Mouse (Mus musculus) hindbrain, embryonic 12.5 days (tissue): Measurements from ENCODE around the gene Thada. TPM values are rescaled to one million over a fixed set of nuclear protein-coding genes. Genes with fewer than 3 reads are reported as not detected.

ENCODE experiments used
- ATAC-seq: fragments of 200-750 bp; cut with Nextera tagmentation; 2 replicates; pipeline ENCODE4 v1.8.0; 2017; ENCODE audit warnings: moderate TSS enrichment; ENCODE audit not compliant: low FRiP score
- H3K27ac ChIP-seq: fragments of 300-500 bp; sonication (generic); 2 replicates; pipeline ENCODE4 v1.5.1; 2016; ENCODE audit warnings: mild to moderate bottlenecking
- H3K27me3 ChIP-seq: fragments of 300-500 bp; sonication (generic); 2 replicates; pipeline ENCODE4 v1.6.1; 2016; ENCODE audit warnings: mild to moderate bottlenecking
- H3K36me3 ChIP-seq: fragments of 300-500 bp; sonication (generic); 2 replicates; pipeline ENCODE4 v1.6.1; 2016; ENCODE audit warnings: mild to moderate bottlenecking
- H3K4me1 ChIP-seq: fragments of 300-500 bp; sonication (generic); 2 replicates; pipeline ENCODE4 v1.6.1; 2016
- H3K4me2 ChIP-seq: fragments of 300-500 bp; sonication (generic); replicated peaks from 2 replicates; pipeline ENCODE4 v1.6.1; 2016; ENCODE audit warnings: mild to moderate bottlenecking
- H3K4me3 ChIP-seq: fragments of 300-500 bp; sonication (generic); 2 replicates; pipeline ENCODE4 v1.5.1; 2016; ENCODE audit warnings: mild to moderate bottlenecking
- H3K9ac ChIP-seq: fragments of 300-500 bp; sonication (generic); 2 replicates; pipeline ENCODE4 v1.6.1; 2016; ENCODE audit warnings: mild to moderate bottlenecking, moderate library complexity
- H3K9me3 ChIP-seq: fragments of 300-500 bp; sonication (generic); replicated peaks from 2 replicates; pipeline ENCODE4 v1.6.1; 2016; ENCODE audit warnings: mild to moderate bottlenecking
- WGBS: fragments of 180-500 bp; shearing (Covaris S2); methylation state at CpG from one replicate; pipeline ENCODE4 v1.1.7; 2016; 5-methylcytosine and 5-hydroxymethylcytosine counted together
- polyA plus RNA-seq: library from polyadenylated mRNA; unstranded; fragments of >200 nt; fragmentation: Nextera tagmentation; extraction: Ambion mirVana; gene quantifications from 2 replicates; pipeline ENCODE4 v1.2.1, GENCODE M21; 2016

Gene Thada
- polyA plus RNA-seq, 1 experiment from 2014 or later, result 9.9 TPM

GRCm38 (mm10) chr17:84352790-84353154 lies 113.2 kb downstream of the Thada start:
- WGBS, result 95% methylated on average over 3 of the region's 3 CpGs
- Histone ChIP-seq H3K9me3 (no peaks in the 10 kb centered on the region), H3K36me3 (peaks cover 5% of the 10 kb centered on the region; the same call in 1 of the 2 replicates), H3K4me1 (peaks cover 12% of the 10 kb centered on the region), H3K27ac (0 out of 2 replicates have a peak overlapping the region, but pooled peaks have one; percentile 8), H3K4me3 (no peak overlapping the region), H3K27me3 (no peaks in the 10 kb centered on the region), H3K9ac (no peak overlapping the region), H3K4me2 (no peak overlapping the region)
- no peak for ATAC-seq

- Histone ChIP-seq H3K9me3 (no peaks in the 10 kb centered on the region), H3K36me3 (peaks cover 5% of the 10 kb centered on the region; the same call in 1 of the 2 replicates), H3K4me2 (no peak overlapping the region), H3K9ac (no peak overlapping the region), H3K4me3 (no peak overlapping the region), H3K27me3 (no peaks in the 10 kb centered on the region), H3K27ac (peak overlapping the region; percentile 8; the same call in 1 of the 2 replicates), H3K4me1 (peaks cover 12% of the 10 kb centered on the region)
- 73% methylated on average over 9 of the region's 9 CpGs for WGBS
- ATAC-seq, result no peak
Measured at GRCm38 (mm10) chr17:84351912-84352789, 113.9 kb downstream of the Thada start.

DNA sequence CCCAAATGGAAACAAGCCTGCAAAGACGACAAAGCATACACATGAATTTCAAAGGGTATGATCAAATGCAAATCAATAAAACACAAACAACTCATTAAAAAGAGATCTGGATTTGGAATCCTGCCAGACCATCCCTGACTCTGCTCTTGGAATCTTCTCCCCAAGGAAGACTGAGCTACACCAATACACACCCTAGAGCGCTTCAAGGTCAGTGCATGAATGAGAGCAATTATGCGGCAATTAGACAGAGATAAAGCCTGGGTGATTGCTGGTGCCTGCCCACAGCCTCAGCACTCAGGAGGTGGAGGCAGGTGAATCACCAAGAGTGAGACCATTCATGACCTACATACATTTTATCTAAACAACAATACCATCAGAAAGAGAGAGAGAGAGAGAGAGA lies 114.7 kb downstream of the Thada start:
- Histone ChIP-seq H3K27ac (no peak overlapping the region; the same call in 1 of the 2 replicates), H3K9me3 (no peaks in the 10 kb centered on the region), H3K4me1 (peaks cover 12% of the 10 kb centered on the region), H3K27me3 (no peaks in the 10 kb centered on the region), H3K36me3 (peaks cover 9% of the 10 kb centered on the region; the same call in 1 of the 2 replicates), H3K4me2 (no peak overlapping the region), H3K4me3 (no peak overlapping the region), H3K9ac (no peak overlapping the region)
- 48% methylated on average over 3 of the region's 3 CpGs for WGBS
- peak; percentile 85 for ATAC-seq

GRCm38 (mm10) chr17:84348865-84349264 lies 117.1 kb downstream of the Thada start:
- ATAC-seq, result no peak
- H3K4me2 ChIP-seq, result no peak overlapping the region
- H3K27me3 ChIP-seq, result no peaks in the 10 kb centered on the region
- H3K27ac ChIP-seq, result no peak overlapping the region
- WGBS, result 89% methylated on average over 3 of the region's 3 CpGs
- no peak overlapping the region for H3K9ac ChIP-seq
- H3K4me3 ChIP-seq, result no peak overlapping the region
- H3K9me3 ChIP-seq, result no peaks in the 10 kb centered on the region
- peaks cover 12% of the 10 kb centered on the region for H3K4me1 ChIP-seq
- H3K36me3 ChIP-seq, result 0 out of 2 replicates have a peak, but pooled peaks cover 7% of the 10 kb centered on the region

DNA sequence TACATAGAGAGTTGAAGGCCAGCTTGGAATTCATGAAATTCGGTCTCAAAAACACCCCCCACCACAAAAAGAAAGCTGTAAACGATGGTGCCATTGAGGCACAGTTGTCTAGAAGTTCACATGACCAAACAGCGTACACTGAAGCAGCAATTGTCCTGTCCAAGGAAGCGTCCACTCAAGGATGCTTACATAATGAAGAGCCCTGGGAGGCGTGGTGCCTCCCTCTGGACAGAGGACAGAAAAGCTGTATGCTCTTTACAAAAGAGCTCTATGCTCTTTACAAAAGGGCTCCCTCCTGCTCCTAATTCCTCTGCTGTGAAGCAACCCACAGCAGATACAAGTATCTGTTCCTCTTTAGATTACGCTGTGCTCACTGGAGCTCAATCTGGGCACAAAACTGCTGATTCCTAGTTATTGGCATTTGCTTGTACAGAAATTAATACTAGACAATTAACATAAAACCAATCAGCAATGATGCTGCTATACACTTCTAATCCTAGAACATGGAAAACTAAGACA lies 123.6 kb downstream of the Thada start:
- Histone ChIP-seq H3K27me3 (no peaks in the 10 kb centered on the region), H3K9me3 (no peaks in the 10 kb centered on the region), H3K4me1 (peaks cover 3% of the 10 kb centered on the region; the same call in 1 of the 2 replicates), H3K36me3 (0 out of 2 replicates have a peak, but pooled peaks cover 7% of the 10 kb centered on the region), H3K4me3 (no peak overlapping the region), H3K9ac (no peak overlapping the region), H3K4me2 (no peak overlapping the region), H3K27ac (no peak overlapping the region)
- WGBS, result 44% methylated on average over 6 of the region's 6 CpGs
- peak; percentile 32; the same call in 1 of the 2 replicates for ATAC-seq

DNA sequence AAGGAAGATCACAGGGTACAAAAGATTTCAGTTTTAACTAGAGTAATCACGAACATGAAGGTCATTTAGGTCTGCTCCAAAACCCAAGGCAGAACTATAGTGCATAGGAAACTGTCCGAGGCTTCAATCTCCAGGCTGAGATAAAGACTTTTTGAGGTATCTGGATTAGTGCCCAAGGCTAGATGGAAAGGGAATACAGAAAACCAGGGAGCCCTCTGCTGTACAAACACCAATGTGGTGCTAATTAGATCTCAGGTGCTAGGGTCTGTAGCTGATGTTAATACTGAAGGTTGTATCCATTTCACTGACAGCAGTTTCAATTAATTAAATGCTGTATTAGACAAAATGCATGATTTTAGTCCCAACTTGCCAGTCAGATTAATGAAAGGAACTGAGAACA lies 124.3 kb downstream of the Thada start:
- no peaks in the 10 kb centered on the region for H3K9me3 ChIP-seq
- no peak overlapping the region for H3K27ac ChIP-seq
- no peak overlapping the region for H3K9ac ChIP-seq
- no peak overlapping the region for H3K4me3 ChIP-seq
- H3K36me3 ChIP-seq, result 0 out of 2 replicates have a peak, but pooled peaks cover 7% of the 10 kb centered on the region
- H3K4me1 ChIP-seq, result peaks cover 3% of the 10 kb centered on the region; the same call in 1 of the 2 replicates
- no peak for ATAC-seq
- H3K4me2 ChIP-seq, result no peak overlapping the region
- no peaks in the 10 kb centered on the region for H3K27me3 ChIP-seq
- 88% methylated on average over 2 of the region's 2 CpGs for WGBS

DNA sequence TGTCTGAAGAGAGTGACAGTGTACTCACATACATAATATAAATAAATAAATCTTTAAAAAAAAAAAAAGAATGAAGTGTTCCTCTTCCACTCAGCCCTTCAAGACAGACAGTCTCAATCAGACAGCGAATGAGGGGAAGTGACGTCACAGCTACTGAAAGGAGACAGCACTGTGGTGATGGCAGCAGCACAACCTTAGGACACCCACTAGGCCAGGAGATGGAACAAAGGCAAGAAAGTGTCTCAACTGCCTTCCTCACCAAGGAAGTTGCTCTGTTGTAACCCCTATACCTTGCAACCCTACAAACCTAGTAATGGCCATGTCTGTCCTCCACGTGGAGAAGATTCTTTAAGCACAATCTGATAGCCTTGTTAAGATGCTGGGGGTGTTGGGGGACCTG lies 125.4 kb downstream of the Thada start:
- Histone ChIP-seq H3K36me3 (0 out of 2 replicates have a peak, but pooled peaks cover 5% of the 10 kb centered on the region), H3K27ac (no peak overlapping the region), H3K9ac (no peak overlapping the region), H3K9me3 (no peaks in the 10 kb centered on the region), H3K4me1 (peaks cover 3% of the 10 kb centered on the region; the same call in 1 of the 2 replicates), H3K4me2 (no peak overlapping the region), H3K27me3 (no peaks in the 10 kb centered on the region), H3K4me3 (no peak overlapping the region)
- 93% methylated on average over 3 of the region's 3 CpGs for WGBS
- no peak for ATAC-seq

DNA sequence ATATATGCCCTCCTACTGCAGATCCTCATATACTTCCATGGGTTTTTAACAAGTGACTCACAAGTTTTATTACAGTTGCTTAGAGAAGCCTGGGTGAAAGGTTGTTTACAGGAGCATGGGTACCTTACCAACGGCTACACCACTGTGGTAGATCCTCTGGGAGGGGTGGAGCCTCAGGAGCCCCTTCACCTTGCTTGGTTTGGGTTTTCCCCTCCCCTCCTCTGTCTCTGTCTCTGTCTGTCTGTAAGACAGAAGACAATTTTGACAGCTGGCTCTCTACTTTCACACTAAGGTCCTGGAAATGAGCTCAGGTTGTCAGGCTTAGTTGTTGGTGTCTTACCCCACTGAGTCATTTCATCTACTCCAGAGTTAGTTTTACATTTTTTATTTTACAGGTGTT lies 130.0 kb downstream of the Thada start:
- 81% methylated on average over 1 of the region's 1 CpGs for WGBS
- Histone ChIP-seq H3K9ac (no peak overlapping the region), H3K4me2 (no peak overlapping the region), H3K27me3 (no peaks in the 10 kb centered on the region), H3K4me1 (peaks cover 2% of the 10 kb centered on the region; the same call in 1 of the 2 replicates), H3K27ac (no peak overlapping the region), H3K9me3 (no peaks in the 10 kb centered on the region), H3K36me3 (peaks cover 5% of the 10 kb centered on the region; the same call in 1 of the 2 replicates), H3K4me3 (no peak overlapping the region)
- no peak for ATAC-seq

- Histone ChIP-seq H3K27ac (no peak overlapping the region), H3K9me3 (no peaks in the 10 kb centered on the region), H3K27me3 (no peaks in the 10 kb centered on the region), H3K36me3 (peaks cover 5% of the 10 kb centered on the region; the same call in 1 of the 2 replicates), H3K4me2 (no peak overlapping the region), H3K9ac (no peak overlapping the region), H3K4me3 (no peak overlapping the region), H3K4me1 (peaks cover 2% of the 10 kb centered on the region; the same call in 1 of the 2 replicates)
- 80% methylated on average over 3 of the region's 3 CpGs for WGBS
- ATAC-seq, result no peak
Measured at GRCm38 (mm10) chr17:84335076-84335475, 130.9 kb downstream of the Thada start.

DNA sequence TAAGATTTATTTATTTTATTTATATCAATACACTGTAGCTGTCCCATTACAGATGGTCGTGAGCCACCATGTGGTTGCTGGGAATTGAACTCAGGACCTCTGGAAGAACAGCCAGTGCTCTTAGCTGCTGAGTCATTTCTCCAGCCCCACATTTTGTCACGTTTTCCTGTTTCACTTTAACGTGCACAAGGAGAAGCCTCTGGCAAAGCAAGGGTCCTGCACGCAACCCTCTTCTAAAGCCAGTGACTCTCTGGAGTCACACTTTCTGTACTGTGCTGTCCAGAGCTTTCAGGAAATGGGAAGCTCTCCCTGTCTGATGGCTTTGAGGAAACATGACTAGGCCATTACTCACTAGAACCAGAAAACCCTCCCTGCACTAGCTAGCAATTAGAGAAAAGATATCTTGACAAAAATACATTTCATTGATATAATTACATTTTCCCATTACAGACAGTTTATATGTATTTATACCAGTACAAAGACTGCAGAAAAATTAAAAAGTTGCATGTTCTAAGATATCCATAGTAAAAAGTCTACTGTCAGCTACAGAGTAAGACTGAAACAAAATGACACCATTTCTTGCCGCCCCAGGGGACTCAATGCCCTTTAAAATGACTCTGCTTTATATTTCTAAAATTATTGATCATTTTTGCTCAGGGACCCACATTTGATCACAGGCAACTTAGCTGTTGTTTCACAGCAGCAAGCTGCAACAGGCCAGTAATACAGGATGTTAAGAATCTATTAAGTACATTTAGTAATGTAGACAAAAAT lies 131.6 kb downstream of the Thada start:
- H3K27me3 ChIP-seq, result no peaks in the 10 kb centered on the region
- no peak overlapping the region for H3K27ac ChIP-seq
- H3K4me2 ChIP-seq, result no peak overlapping the region
- WGBS, result 88% methylated on average over 5 of the region's 5 CpGs
- peaks cover 2% of the 10 kb centered on the region; the same call in 1 of the 2 replicates for H3K4me1 ChIP-seq
- no peak for ATAC-seq
- no peak overlapping the region for H3K4me3 ChIP-seq
- no peak overlapping the region for H3K9ac ChIP-seq
- no peaks in the 10 kb centered on the region for H3K9me3 ChIP-seq
- H3K36me3 ChIP-seq, result peaks cover 5% of the 10 kb centered on the region; the same call in 1 of the 2 replicates

DNA sequence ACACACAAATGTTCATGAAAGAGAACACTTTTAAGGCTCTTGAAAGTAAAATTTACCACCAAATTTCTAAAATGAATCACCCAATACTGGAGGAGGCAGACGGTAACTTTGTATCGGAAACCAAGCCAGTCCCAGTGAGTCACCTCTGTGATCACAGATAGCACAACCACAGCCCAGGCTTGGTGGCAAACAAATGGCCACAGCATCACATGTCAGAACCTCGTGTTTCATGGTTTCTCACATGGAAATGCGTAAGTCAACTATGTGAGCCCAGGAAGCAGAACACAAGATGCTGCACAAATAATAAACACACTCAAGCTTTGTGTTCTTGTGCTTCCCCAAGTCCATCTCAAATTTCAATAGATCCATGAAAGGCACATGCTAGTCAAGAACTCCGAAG lies 133.1 kb downstream of the Thada start:
- H3K4me1 ChIP-seq, result peaks cover 2% of the 10 kb centered on the region; the same call in 1 of the 2 replicates
- 91% methylated on average over 5 of the region's 5 CpGs for WGBS
- H3K36me3 ChIP-seq, result peaks cover 5% of the 10 kb centered on the region; the same call in 1 of the 2 replicates
- no peak overlapping the region for H3K27ac ChIP-seq
- H3K4me2 ChIP-seq, result no peak overlapping the region
- no peak overlapping the region for H3K4me3 ChIP-seq
- no peaks in the 10 kb centered on the region for H3K9me3 ChIP-seq
- H3K9ac ChIP-seq, result no peak overlapping the region
- no peak for ATAC-seq
- H3K27me3 ChIP-seq, result no peaks in the 10 kb centered on the region

DNA sequence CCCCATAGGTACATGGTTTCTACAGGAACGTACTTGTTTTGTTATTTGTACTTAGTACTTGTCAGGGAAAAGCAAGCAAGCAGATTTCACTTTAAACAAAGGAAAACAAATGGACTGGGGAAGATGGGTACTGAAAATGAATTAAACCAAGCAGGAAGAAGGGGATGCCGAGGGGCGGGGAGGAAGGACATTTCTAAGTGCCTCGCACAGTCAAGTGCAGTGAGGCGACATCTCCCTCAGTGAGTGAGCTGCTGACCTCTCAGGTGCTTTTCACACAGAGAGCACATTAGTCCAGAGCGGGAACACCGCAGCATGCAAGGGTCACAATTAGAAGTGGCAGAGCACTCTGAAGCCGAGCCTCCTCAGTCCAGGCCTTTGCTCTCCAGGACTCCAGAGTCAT lies 135.0 kb downstream of the Thada start:
- no peaks in the 10 kb centered on the region for H3K27me3 ChIP-seq
- peaks cover 7% of the 10 kb centered on the region for H3K4me1 ChIP-seq
- WGBS, result 76% methylated on average over 8 of the region's 8 CpGs
- no peak overlapping the region for H3K9ac ChIP-seq
- no peaks in the 10 kb centered on the region for H3K9me3 ChIP-seq
- no peak overlapping the region for H3K27ac ChIP-seq
- H3K4me2 ChIP-seq, result no peak overlapping the region
- H3K4me3 ChIP-seq, result no peak overlapping the region
- H3K36me3 ChIP-seq, result peaks cover under 1% of the 10 kb centered on the region; the same call in 1 of the 2 replicates
- no peak for ATAC-seq
